Comparison of ENCODE assay signal across 15 mouse cellular contexts in genomic region chr17:79501031-79501474, GRCm38 (mm10).
DNase-seq lines count a peak whose midpoint lies in the region; ATAC-seq and TF ChIP-seq lines count a peak whose summit lies in the region.
"Had no signal": no experiment of that assay in that cellular context is flagged by ENCODE, and none has a peak within 500 bp of the region (broad histone marks: within the 10 kb centered on the region; RNA-seq: fewer than 3 reads in every experiment).

No protein-coding gene starts in this region.

- TF ChIP-seq CTCF in kidney, adult 2 months (conservative IDR thresholded peaks at IDR 0.05; ENCODE audit: insufficient read depth, insufficient read length, low read depth, low read length): no peak

- no peak overlapping the region for H3K4me2 ChIP-seq in limb, embryonic 13.5 days (replicated peaks)
- H3K4me2 ChIP-seq: neural tube, embryonic 13.5 days had no signal

- peak; percentile 2 for DNase-seq in cerebellum, adult 11-12 months
- no peak for DNase-seq in cerebellum, adult 8-10 months
- peak; percentile 11 for DNase-seq in kidney, adult 2 months
- DNase-seq in kidney, adult 9 months: no peak
- peak; percentile 9 for DNase-seq in embryo, embryonic 9.5 days (ENCODE audit: extremely low spot score)
- no peak for DNase-seq in liver
- DNase-seq in spleen, postnatal 10 days (ENCODE audit: low spot score in 2 of 2): no peak
- DNase-seq: adrenal gland, postnatal 14 days; heart, adult 2 months; heart, postnatal 36 days; kidney, adult 8-10 months; midbrain, embryonic 14.5 days had no signal

- H3K9ac ChIP-seq in limb, embryonic 13.5 days: no peak overlapping the region
- H3K9ac ChIP-seq: liver, embryonic 14.5 days; neural tube, embryonic 13.5 days had no signal

- no peaks in the 10 kb centered on the region for H3K27me3 ChIP-seq in kidney, adult 2 months (replicated peaks; ENCODE audit: control insufficient read depth, insufficient read depth, low read length)
- H3K27me3 ChIP-seq in limb, embryonic 13.5 days: no peaks in the 10 kb centered on the region
- H3K27me3 ChIP-seq: neural tube, embryonic 13.5 days had no signal

- 40% methylated on average over 1 of the region's 1 CpGs for WGBS in kidney, adult 2 months
- 16% methylated on average over 1 of the region's 1 CpGs for WGBS in limb, embryonic 13.5 days

- H3K9me3 ChIP-seq in limb, embryonic 13.5 days: peaks cover 6% of the 10 kb centered on the region; the same call in 1 of the 2 replicates

- peak; percentile 73 for ATAC-seq in limb, embryonic 13.5 days (ENCODE audit: low FRiP score, low read depth)

- H3K4me3 ChIP-seq in kidney, adult 2 months (ENCODE audit: insufficient read depth, low read depth, low read length): no peak overlapping the region
- no peak overlapping the region for H3K4me3 ChIP-seq in limb, embryonic 13.5 days
- H3K4me3 ChIP-seq: heart, adult 2 months; neural tube, embryonic 13.5 days had no signal

- H3K27ac ChIP-seq in kidney, adult 2 months (ENCODE audit: insufficient read depth, low read depth, low read length): no peak overlapping the region
- H3K27ac ChIP-seq in limb, embryonic 13.5 days: peak overlapping the region; percentile 28; the same call in 1 of the 2 replicates
- H3K27ac ChIP-seq: heart, adult 2 months; liver, embryonic 14.5 days; neural tube, embryonic 13.5 days had no signal

- no peaks in the 10 kb centered on the region for H3K4me1 ChIP-seq in kidney, adult 2 months (ENCODE audit: control insufficient read depth, insufficient read depth, low read length)
- peaks cover 16% of the 10 kb centered on the region for H3K4me1 ChIP-seq in limb, embryonic 13.5 days
- H3K4me1 ChIP-seq: neural tube, embryonic 13.5 days had no signal

- H3K36me3 ChIP-seq in kidney, adult 2 months (ENCODE audit: control insufficient read depth, insufficient read depth, low read length): no peaks in the 10 kb centered on the region
- no peaks in the 10 kb centered on the region for H3K36me3 ChIP-seq in limb, embryonic 13.5 days
- H3K36me3 ChIP-seq: neural tube, embryonic 13.5 days had no signal

- TF ChIP-seq POLR2A in kidney, adult 2 months (IDR thresholded peaks at IDR 0.05; ENCODE audit: low read depth, low read length): no peak

Comparison
In these comparisons a context has a peak if more than half of its experiments do, and no peak if none do; other contexts are left out.
1. DNase-seq: peak in cerebellum, adult 11-12 months (single experiment), kidney, adult 2 months (single experiment) and embryo, embryonic 9.5 days (single experiment); none in cerebellum, adult 8-10 months (single experiment), kidney, adult 9 months (single experiment), liver (single experiment) and spleen, postnatal 10 days (0 of 2).